Mouse (Mus musculus): ENCODE measurements around the gene 9230110F15Rik. TPM values are rescaled to one million over a fixed set of nuclear protein-coding genes. Genes with fewer than 3 reads are reported as not detected.
"Not testable (repeated sequence)": the region's sequence is repeated elsewhere in the genome, so short reads cannot be mapped to it uniquely, and the experiment has no call there.

Gene 9230110F15Rik
- not detected for total RNA-seq (2021)
- long read RNA-seq, experiment 1 = 0 reads
- long read RNA-seq, experiment 2 = 0 reads

DNA sequence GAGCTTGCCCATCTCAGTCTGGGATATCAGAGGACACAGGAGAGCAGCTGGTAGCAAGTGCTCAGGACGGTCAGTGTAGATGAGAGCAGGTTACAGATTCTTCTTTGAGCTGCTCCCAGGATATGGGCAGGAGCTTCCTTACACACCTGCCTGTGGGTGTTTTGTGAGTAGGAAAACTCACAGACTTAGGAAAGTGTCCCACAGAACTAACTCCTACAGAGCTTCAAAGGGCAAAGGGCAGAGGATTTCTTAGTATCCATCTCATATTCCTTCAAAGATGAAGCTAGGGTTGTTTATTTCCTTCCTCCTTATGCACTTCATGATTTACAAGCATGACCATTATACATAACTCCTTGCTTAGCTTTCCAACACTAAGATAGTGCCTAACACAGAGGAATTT, at the start of gene 9230110F15Rik:
9230110F15Rik (minus strand) TSS at position 101 of the 400 bp plus-strand sequence.
- no peak for DNase-seq

DNA sequence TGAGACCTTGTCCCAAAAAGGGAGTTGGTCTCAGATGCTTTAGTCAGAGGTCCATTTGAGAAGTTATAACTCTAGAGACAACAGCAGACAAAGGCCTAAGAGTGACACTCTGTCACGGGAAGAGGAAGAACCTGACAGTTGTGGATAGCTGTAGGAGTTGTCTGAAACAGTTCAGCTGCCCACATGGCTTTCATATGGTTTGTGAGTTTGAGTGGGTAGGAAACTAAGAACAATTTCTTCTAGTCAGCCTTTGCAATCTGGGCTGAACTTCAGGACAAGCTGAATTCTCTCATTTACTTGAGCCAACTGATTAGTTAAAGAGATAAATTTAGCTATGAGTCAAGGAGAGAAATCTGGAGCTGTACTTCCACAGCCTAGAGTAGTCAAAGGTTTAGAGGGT, 49.2 kb upstream of the 9230110F15Rik start:
- not testable (repeated sequence) for DNase-seq

DNA sequence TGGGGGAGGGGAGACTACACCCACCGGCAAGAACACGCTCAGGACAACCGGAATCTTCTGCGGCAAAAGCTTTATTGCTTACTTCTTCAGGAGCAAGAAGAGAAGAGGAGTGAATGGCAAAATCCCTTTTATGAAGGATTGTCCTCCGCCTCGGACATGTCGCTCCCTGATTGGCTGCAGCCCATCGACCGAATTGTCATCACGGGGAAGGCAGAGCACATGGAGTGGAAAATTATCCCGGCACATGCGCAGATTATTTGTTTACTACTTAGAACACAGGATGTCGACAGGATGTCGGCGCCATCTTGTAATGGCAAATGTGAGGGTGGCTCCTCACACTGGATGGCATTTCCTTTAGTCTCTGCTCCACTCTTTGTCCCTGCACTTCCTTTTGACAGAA, 26.1 kb downstream of the 9230110F15Rik start:
- DNase-seq = not testable (repeated sequence)

DNA sequence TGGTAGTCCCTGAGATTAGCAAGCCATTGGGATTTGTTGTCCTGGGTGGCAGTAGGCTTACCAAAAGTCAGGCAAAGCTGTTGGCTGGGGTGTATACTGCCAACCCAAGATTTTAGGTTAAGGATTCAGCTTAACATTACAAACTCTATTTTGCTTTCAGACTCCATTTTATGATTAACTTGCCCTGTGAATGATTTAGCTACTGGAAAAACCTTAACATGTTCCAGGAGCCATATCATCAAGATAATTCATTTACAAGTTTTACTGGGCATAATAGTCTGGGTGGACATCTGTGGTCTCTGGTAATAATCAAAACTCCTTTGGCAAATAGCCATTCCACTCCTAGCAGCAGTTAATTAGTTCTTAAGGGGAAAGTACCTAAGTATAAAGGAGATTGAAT, 45.8 kb downstream of the 9230110F15Rik start:
- no peak for DNase-seq

DNA sequence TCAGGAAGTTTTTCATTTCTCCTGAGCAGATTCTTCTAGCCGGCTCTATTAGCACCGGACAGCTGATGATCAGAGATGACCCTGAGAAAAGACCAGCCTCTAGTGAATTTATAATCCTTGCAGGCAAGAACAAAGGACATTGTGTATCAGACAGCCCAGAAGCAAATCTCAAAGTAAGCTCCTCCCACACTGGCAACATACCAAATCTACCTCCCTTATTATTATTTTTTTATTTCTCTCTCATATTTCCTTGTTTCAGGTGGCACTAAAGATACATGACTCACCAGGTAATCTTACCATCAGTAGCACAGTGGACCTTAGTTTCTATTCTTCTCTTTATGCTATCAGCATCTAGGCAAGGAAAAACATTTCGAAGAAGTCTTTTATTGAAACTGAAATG, 53.9 kb downstream of the 9230110F15Rik start, which contains the start of the genes Gm27235 and D730048I06Rik:
Gm27235 (minus strand) TSS at position 101 of the 400 bp plus-strand sequence.
D730048I06Rik (minus strand) TSS at position 112 of the 400 bp plus-strand sequence.
- no peak for DNase-seq

Other genes with a start within 250 kb of the 9230110F15Rik start
- gene Pate4, start 232.2 kb downstream of the 9230110F15Rik start, total RNA-seq (2021) = not detected
- gene Pate3, start 195.9 kb downstream of the 9230110F15Rik start, total RNA-seq (2021) = not detected
- gene Pate1, start 156.8 kb downstream of the 9230110F15Rik start, total RNA-seq (2021) = not detected
- not detected for gene Gm17677, start 103.1 kb downstream of the 9230110F15Rik start, total RNA-seq (2021)
- not detected for gene Gm17727, start 66.0 kb downstream of the 9230110F15Rik start, total RNA-seq (2021)
- gene Gm27235, start 54.0 kb downstream of the 9230110F15Rik start, total RNA-seq (2021) = not detected
- gene D730048I06Rik, start 54.0 kb downstream of the 9230110F15Rik start, total RNA-seq (2021) = not detected
- not detected for gene 9230113P08Rik, start 64.3 kb upstream of the 9230110F15Rik start, total RNA-seq (2021)